ENCODE assay signal across 10 mouse cellular contexts in genomic region chr1:75798375-75799099, GRCm38 (mm10).
A peak's percentile ranks its signal among the peaks of the same experiment; 100 is the strongest.
DNase-seq lines count a peak whose midpoint lies in the region; ATAC-seq and TF ChIP-seq lines count a peak whose summit lies in the region.
"Had no signal": no experiment of that assay in that cellular context is flagged by ENCODE, and none has a peak within 500 bp of the region (broad histone marks: within the 10 kb centered on the region; RNA-seq: fewer than 3 reads in every experiment).

No protein-coding gene starts in this region.

- no peak for DNase-seq in hindbrain, embryonic 10.5 days (ENCODE audit: low spot score)
- DNase-seq in hindbrain, embryonic 11.5 days (ENCODE audit: low spot score) = no peak
- DNase-seq in brain, embryonic 14.5 days (ENCODE audit: low read depth) = peak; percentile 72
- DNase-seq in gastrocnemius, postnatal 10 days = peak; percentile 50
- peak; percentile 17 for DNase-seq in hindbrain, postnatal 0 days (ENCODE audit: low spot score)
- no peak for DNase-seq in frontal cortex, postnatal 14 days (ENCODE audit: low spot score in 2 of 2)
- no peak for DNase-seq in retina, postnatal 1 day
- no peak for DNase-seq in urinary bladder, adult 18-20 months (ENCODE audit: low spot score in 2 of 2)

- no peak for ATAC-seq in hindbrain, embryonic 11.5 days (ENCODE audit: low FRiP score)
- ATAC-seq in hindbrain, postnatal 0 days = no peak
- ATAC-seq: midbrain, embryonic 15.5 days had no signal

- no peak overlapping the region for H3K9ac ChIP-seq in hindbrain, embryonic 11.5 days (ENCODE audit: low read depth, low read length)
- no peak overlapping the region for H3K9ac ChIP-seq in hindbrain, postnatal 0 days (replicated peaks; ENCODE audit: low read length)
- H3K9ac ChIP-seq: embryonic facial prominence, embryonic 15.5 days; midbrain, embryonic 15.5 days had no signal

- WGBS in hindbrain, embryonic 10.5 days = 64% methylated on average over 6 of the region's 6 CpGs
- WGBS in hindbrain, embryonic 11.5 days = 65% methylated on average over 6 of the region's 6 CpGs
- 43% methylated on average over 6 of the region's 6 CpGs for WGBS in hindbrain, postnatal 0 days

- no peaks in the 10 kb centered on the region for H3K36me3 ChIP-seq in hindbrain, embryonic 10.5 days
- no peaks in the 10 kb centered on the region for H3K36me3 ChIP-seq in hindbrain, embryonic 11.5 days (ENCODE audit: control insufficient read depth, insufficient read depth, low read length)
- H3K36me3 ChIP-seq in hindbrain, postnatal 0 days (ENCODE audit: insufficient read depth, low read length) = no peaks in the 10 kb centered on the region
- H3K36me3 ChIP-seq: embryonic facial prominence, embryonic 15.5 days; midbrain, embryonic 15.5 days had no signal

- H3K9me3 ChIP-seq in hindbrain, embryonic 10.5 days = no peaks in the 10 kb centered on the region
- no peaks in the 10 kb centered on the region for H3K9me3 ChIP-seq in hindbrain, embryonic 11.5 days (ENCODE audit: control insufficient read depth, low read length)
- H3K9me3 ChIP-seq in hindbrain, postnatal 0 days (ENCODE audit: low read length) = no peaks in the 10 kb centered on the region
- H3K9me3 ChIP-seq: embryonic facial prominence, embryonic 15.5 days; midbrain, embryonic 15.5 days had no signal

- TF ChIP-seq POLR2A in brain, embryonic 14.5 days (IDR thresholded peaks at IDR 0.05; ENCODE audit: borderline replicate concordance, extremely low read depth, insufficient read depth, insufficient read length, poor library complexity, severe bottlenecking) = no peak

- H3K27me3 ChIP-seq in hindbrain, embryonic 10.5 days (ENCODE audit: insufficient read depth, poor library complexity, severe bottlenecking) = peaks cover 6% of the 10 kb centered on the region; the same call in 1 of the 2 replicates
- no peaks in the 10 kb centered on the region for H3K27me3 ChIP-seq in hindbrain, embryonic 11.5 days (ENCODE audit: control insufficient read depth, insufficient read depth, low read length)
- no peaks in the 10 kb centered on the region for H3K27me3 ChIP-seq in hindbrain, postnatal 0 days (ENCODE audit: insufficient read depth, low read length)
- H3K27me3 ChIP-seq: embryonic facial prominence, embryonic 15.5 days; midbrain, embryonic 15.5 days had no signal

- peak; percentile 8; the same call in 1 of the 2 replicates for TF ChIP-seq CTCF in brain, embryonic 14.5 days (IDR thresholded peaks at IDR 0.05; ENCODE audit: borderline replicate concordance, extremely low read depth, insufficient read depth, insufficient read length)
- TF ChIP-seq CTCF in hindbrain, postnatal 0 days (IDR thresholded peaks at IDR 0.05; ENCODE audit: low read depth) = peak; percentile 20; the same call in 1 of the 2 replicates

- H3K4me3 ChIP-seq in hindbrain, embryonic 10.5 days = no peak overlapping the region
- H3K4me3 ChIP-seq in hindbrain, embryonic 11.5 days (ENCODE audit: low read depth, low read length) = no peak overlapping the region
- H3K4me3 ChIP-seq in hindbrain, postnatal 0 days (ENCODE audit: low read length) = no peak overlapping the region
- H3K4me3 ChIP-seq: embryonic facial prominence, embryonic 15.5 days; midbrain, embryonic 15.5 days had no signal

- peaks cover 33% of the 10 kb centered on the region for H3K4me1 ChIP-seq in hindbrain, embryonic 10.5 days (replicated peaks)
- H3K4me1 ChIP-seq in hindbrain, embryonic 11.5 days (replicated peaks; ENCODE audit: control insufficient read depth, insufficient read depth, low read length) = peaks cover 3% of the 10 kb centered on the region; the same call in 1 of the 2 replicates
- H3K4me1 ChIP-seq in hindbrain, postnatal 0 days (ENCODE audit: insufficient read depth, low read length) = no peaks in the 10 kb centered on the region

- peak overlapping the region; percentile 60 for H3K27ac ChIP-seq in hindbrain, embryonic 10.5 days
- no peak overlapping the region for H3K27ac ChIP-seq in hindbrain, embryonic 11.5 days (ENCODE audit: low read depth, low read length)
- no peak overlapping the region for H3K27ac ChIP-seq in hindbrain, postnatal 0 days
- H3K27ac ChIP-seq: embryonic facial prominence, embryonic 15.5 days; midbrain, embryonic 15.5 days had no signal

- no peak overlapping the region for H3K4me2 ChIP-seq in hindbrain, embryonic 11.5 days (replicated peaks; ENCODE audit: low read depth, low read length)
- H3K4me2 ChIP-seq in hindbrain, postnatal 0 days (ENCODE audit: low read depth, low read length) = no peak overlapping the region
- H3K4me2 ChIP-seq: embryonic facial prominence, embryonic 15.5 days; midbrain, embryonic 15.5 days had no signal

Comparison
In these comparisons a context has a peak if more than half of its experiments do, and no peak if none do; other contexts are left out.
1. DNase-seq: peak in brain, embryonic 14.5 days (single experiment), gastrocnemius, postnatal 10 days (single experiment) and hindbrain, postnatal 0 days (single experiment); none in hindbrain, embryonic 10.5 days (single experiment), hindbrain, embryonic 11.5 days (single experiment), frontal cortex, postnatal 14 days (0 of 2), retina, postnatal 1 day (single experiment) and urinary bladder, adult 18-20 months (0 of 2).